Mouse (Mus musculus): ENCODE data around the gene Stk24. TPM values are rescaled to one million over a fixed set of nuclear protein-coding genes. Genes with fewer than 3 reads are reported as not detected.
A peak's percentile ranks its signal among the peaks of the same experiment; 100 is the strongest.

Gene Stk24
- polyA plus RNA-seq, 1 experiment from 2014 or later = 36.6 TPM

DNA sequence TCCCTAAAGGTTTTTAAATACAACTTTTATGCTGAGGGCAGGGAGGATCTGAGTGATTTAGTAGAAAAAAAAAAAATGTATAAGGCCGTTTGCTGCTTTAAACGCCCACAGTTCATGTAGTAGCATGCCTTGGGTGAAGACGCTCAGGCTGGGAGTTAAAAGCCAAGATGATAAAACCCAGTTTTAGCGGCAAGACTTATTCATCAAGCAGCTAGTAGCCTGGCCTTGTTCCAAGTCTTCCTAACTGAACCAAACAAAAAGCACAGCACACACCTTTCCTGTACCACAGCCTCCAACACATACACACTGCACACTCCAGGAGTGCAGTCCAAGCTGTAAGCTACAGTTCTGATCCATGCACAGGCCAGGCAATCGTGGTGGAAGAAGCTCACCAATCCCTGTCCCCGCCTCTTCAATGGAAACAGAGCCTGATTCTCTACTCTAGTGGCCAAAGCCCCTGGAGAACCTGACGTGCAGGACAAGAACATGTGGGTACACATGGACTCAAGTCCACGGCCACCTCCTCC, 23.4 kb downstream of the Stk24 start:
- no peak overlapping the region for H3K9ac ChIP-seq (ENCODE audit: low read depth, low read length)
- no peaks in the 10 kb centered on the region for H3K27me3 ChIP-seq (ENCODE audit: insufficient read depth, low read length)
- peaks cover 28% of the 10 kb centered on the region for H3K4me1 ChIP-seq (replicated peaks; ENCODE audit: insufficient read depth, low read length)
- 50% methylated on average over 8 of the region's 8 CpGs for WGBS
- no peaks in the 10 kb centered on the region for H3K36me3 ChIP-seq (ENCODE audit: insufficient read depth, low read length)
- ATAC-seq (replicated peaks; ENCODE audit: low FRiP score, low read depth) = no peak
- no peak overlapping the region for H3K4me2 ChIP-seq (ENCODE audit: low read length)
- H3K9me3 ChIP-seq (replicated peaks; ENCODE audit: low read length) = no peaks in the 10 kb centered on the region
- no peak overlapping the region for H3K27ac ChIP-seq
- no peak for TF ChIP-seq CTCF (IDR thresholded peaks at IDR 0.05; ENCODE audit: low read depth)
- no peak for DNase-seq (ENCODE audit: low spot score)
- H3K4me3 ChIP-seq (replicated peaks; ENCODE audit: low read depth, low read length) = no peak overlapping the region

GRCm38 (mm10) chr14:121355732-121356131, 24.1 kb downstream of the Stk24 start:
- ATAC-seq (replicated peaks; ENCODE audit: low FRiP score, low read depth) (no peak), DNase-seq (ENCODE audit: low spot score) (no peak)
- H3K4me1 ChIP-seq (replicated peaks; ENCODE audit: insufficient read depth, low read length) = peaks cover 27% of the 10 kb centered on the region; the same call in 1 of the 2 replicates
- TF ChIP-seq CTCF (IDR thresholded peaks at IDR 0.05; ENCODE audit: low read depth) = no peak
- H3K27ac ChIP-seq = no peak overlapping the region
- H3K9me3 ChIP-seq (replicated peaks; ENCODE audit: low read length) = no peaks in the 10 kb centered on the region
- H3K4me3 ChIP-seq (replicated peaks; ENCODE audit: low read depth, low read length) = no peak overlapping the region
- no peaks in the 10 kb centered on the region for H3K27me3 ChIP-seq (ENCODE audit: insufficient read depth, low read length)
- H3K9ac ChIP-seq (ENCODE audit: low read depth, low read length) = no peak overlapping the region
- H3K4me2 ChIP-seq (ENCODE audit: low read length) = no peak overlapping the region
- H3K36me3 ChIP-seq (ENCODE audit: insufficient read depth, low read length) = no peaks in the 10 kb centered on the region
- 23% methylated on average over 6 of the region's 6 CpGs for WGBS

DNA sequence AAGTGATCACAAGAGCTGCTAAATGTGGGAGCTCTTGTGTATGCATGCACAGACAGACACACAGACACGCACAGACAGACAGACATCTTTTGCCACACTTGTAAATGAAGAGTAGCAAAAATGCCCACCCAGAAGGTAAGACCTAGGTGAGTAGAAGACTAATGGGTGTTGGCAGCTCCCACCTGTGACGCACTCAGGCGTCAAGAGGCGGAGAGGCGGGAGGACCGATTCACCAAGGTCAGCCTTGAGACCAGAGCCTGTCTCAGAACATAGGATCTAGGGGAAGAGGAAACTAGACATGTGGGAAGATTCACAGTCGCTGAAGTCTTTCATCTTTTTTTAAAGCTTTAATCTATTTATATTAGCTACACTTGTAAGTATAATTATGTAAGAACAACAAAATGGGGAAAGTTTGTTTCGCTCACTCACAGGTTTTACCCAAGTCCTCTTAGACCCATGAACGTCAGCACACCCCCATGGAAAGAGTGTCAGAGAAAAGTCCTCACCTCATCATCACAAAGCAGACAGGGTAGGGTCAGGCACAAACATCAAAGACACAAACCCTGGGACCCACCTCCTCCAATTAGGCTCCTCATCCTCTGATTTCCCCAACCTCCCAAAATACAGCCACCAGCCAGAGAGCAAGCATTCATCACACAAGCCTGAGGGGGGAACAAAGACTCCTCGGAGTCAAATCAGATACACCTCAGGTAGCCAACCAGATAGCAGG, 26.0 kb downstream of the Stk24 start:
- H3K27ac ChIP-seq = no peak overlapping the region
- H3K4me1 ChIP-seq (replicated peaks; ENCODE audit: insufficient read depth, low read length) = peaks cover 22% of the 10 kb centered on the region
- no peak for ATAC-seq (replicated peaks; ENCODE audit: low FRiP score, low read depth)

DNA sequence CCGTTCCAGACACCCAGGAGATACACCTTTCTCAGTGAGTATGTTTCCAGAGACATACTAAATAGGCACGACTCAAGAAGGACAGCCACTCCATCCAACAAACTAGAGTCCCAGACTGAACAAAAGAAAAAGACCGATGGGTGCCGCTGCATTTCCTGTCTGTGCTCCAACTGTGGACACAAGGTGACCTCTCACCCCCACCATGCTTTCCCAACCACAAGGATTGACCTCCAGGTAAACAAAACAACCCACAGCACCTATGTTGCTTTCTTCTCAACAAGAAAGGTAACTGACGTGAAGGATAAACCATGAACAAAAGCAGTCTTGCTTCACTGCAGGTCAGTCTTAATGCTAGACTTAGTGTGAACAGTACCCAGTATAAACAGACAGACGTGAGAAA, 27.1 kb downstream of the Stk24 start:
- Histone ChIP-seq H3K27me3 (ENCODE audit: insufficient read depth, low read length) (no peaks in the 10 kb centered on the region), H3K4me3 (replicated peaks; ENCODE audit: low read depth, low read length) (no peak overlapping the region), H3K36me3 (ENCODE audit: insufficient read depth, low read length) (no peaks in the 10 kb centered on the region), H3K4me2 (ENCODE audit: low read length) (no peak overlapping the region), H3K27ac (no peak overlapping the region; the same call in 1 of the 2 replicates), H3K9me3 (replicated peaks; ENCODE audit: low read length) (no peaks in the 10 kb centered on the region), H3K4me1 (replicated peaks; ENCODE audit: insufficient read depth, low read length) (peaks cover 27% of the 10 kb centered on the region), H3K9ac (ENCODE audit: low read depth, low read length) (no peak overlapping the region)
- no peak for TF ChIP-seq CTCF (IDR thresholded peaks at IDR 0.05; ENCODE audit: low read depth)
- ATAC-seq (replicated peaks; ENCODE audit: low FRiP score, low read depth) = no peak
- WGBS = 75% methylated on average over 6 of the region's 6 CpGs
- no peak for DNase-seq (ENCODE audit: low spot score)

More for the DNA sequence above, 26.0 kb downstream of the Stk24 start:
- no peak for DNase-seq (ENCODE audit: low spot score)
- no peak overlapping the region for H3K4me2 ChIP-seq (ENCODE audit: low read length)
- 73% methylated on average over 10 of the region's 10 CpGs for WGBS
- H3K27me3 ChIP-seq (ENCODE audit: insufficient read depth, low read length) = no peaks in the 10 kb centered on the region
- H3K4me3 ChIP-seq (replicated peaks; ENCODE audit: low read depth, low read length) = no peak overlapping the region
- H3K9me3 ChIP-seq (replicated peaks; ENCODE audit: low read length) = no peaks in the 10 kb centered on the region
- no peak overlapping the region for H3K9ac ChIP-seq (ENCODE audit: low read depth, low read length)
- TF ChIP-seq CTCF (IDR thresholded peaks at IDR 0.05; ENCODE audit: low read depth) = no peak
- no peaks in the 10 kb centered on the region for H3K36me3 ChIP-seq (ENCODE audit: insufficient read depth, low read length)

- TF ChIP-seq CTCF (IDR thresholded peaks at IDR 0.05; ENCODE audit: low read depth) = no peak
- WGBS = 54% methylated on average over 4 of the region's 4 CpGs
- H3K9me3 ChIP-seq (replicated peaks; ENCODE audit: low read length) = no peaks in the 10 kb centered on the region
- H3K4me2 ChIP-seq (ENCODE audit: low read length) = no peak overlapping the region
- no peak overlapping the region for H3K9ac ChIP-seq (ENCODE audit: low read depth, low read length)
- no peak overlapping the region for H3K4me3 ChIP-seq (replicated peaks; ENCODE audit: low read depth, low read length)
- H3K27me3 ChIP-seq (ENCODE audit: insufficient read depth, low read length) = no peaks in the 10 kb centered on the region
- peak overlapping the region; percentile 36; the same call in 1 of the 2 replicates for H3K27ac ChIP-seq
- no peaks in the 10 kb centered on the region for H3K36me3 ChIP-seq (ENCODE audit: insufficient read depth, low read length)
- peaks cover 26% of the 10 kb centered on the region for H3K4me1 ChIP-seq (replicated peaks; ENCODE audit: insufficient read depth, low read length)
- DNase-seq (ENCODE audit: low spot score) = no peak
- ATAC-seq (replicated peaks; ENCODE audit: low FRiP score, low read depth) = no peak
Measured at GRCm38 (mm10) chr14:121351737-121352136, 28.1 kb downstream of the Stk24 start.

DNA sequence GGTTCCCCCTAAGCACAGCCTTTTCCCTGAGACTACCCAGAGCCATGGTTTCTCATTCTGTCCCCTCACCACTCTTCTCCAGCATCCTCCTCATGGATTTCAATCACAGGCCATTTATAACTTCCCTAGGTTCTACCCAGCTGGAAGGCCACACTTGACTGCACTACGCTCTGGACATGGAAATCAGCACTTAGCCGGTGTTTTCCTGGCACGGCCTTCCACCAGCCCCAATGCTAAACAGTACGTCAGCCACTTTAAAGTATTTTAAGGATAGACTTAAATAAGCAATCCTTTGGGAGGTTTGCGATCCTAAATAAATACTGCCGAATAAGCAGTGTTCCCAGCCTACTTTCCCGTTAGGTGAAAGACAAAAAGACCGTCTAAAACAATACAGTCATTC, 29.8 kb downstream of the Stk24 start:
- H3K27ac ChIP-seq = no peak overlapping the region
- H3K9me3 ChIP-seq (replicated peaks; ENCODE audit: low read length) = no peaks in the 10 kb centered on the region
- ATAC-seq (replicated peaks; ENCODE audit: low FRiP score, low read depth) = no peak
- no peak for TF ChIP-seq CTCF (IDR thresholded peaks at IDR 0.05; ENCODE audit: low read depth)
- H3K36me3 ChIP-seq (ENCODE audit: insufficient read depth, low read length) = no peaks in the 10 kb centered on the region
- WGBS = 51% methylated on average over 8 of the region's 8 CpGs
- no peaks in the 10 kb centered on the region for H3K27me3 ChIP-seq (ENCODE audit: insufficient read depth, low read length)
- H3K4me2 ChIP-seq (ENCODE audit: low read length) = no peak overlapping the region
- H3K4me3 ChIP-seq (replicated peaks; ENCODE audit: low read depth, low read length) = no peak overlapping the region
- H3K4me1 ChIP-seq (replicated peaks; ENCODE audit: insufficient read depth, low read length) = peaks cover 33% of the 10 kb centered on the region
- DNase-seq (ENCODE audit: low spot score) = no peak
- H3K9ac ChIP-seq (ENCODE audit: low read depth, low read length) = no peak overlapping the region

All from kidney, postnatal 0 days (tissue).